Comparison of ENCODE assay signal across 8 mouse cellular contexts in genomic region chr11:121261074-121261473, GRCm38 (mm10). TPM values are rescaled to one million over a fixed set of nuclear protein-coding genes. Genes with fewer than 3 reads are reported as not detected.
A peak's percentile ranks its signal among the peaks of the same experiment; 100 is the strongest.
DNase-seq lines count a peak whose midpoint lies in the region; ATAC-seq and TF ChIP-seq lines count a peak whose summit lies in the region.

No protein-coding gene starts in this region.

- 48% methylated on average over 2 of the region's 2 CpGs for WGBS in heart, embryonic 14.5 days
- WGBS in hindbrain, embryonic 10.5 days: 56% methylated on average over 2 of the region's 2 CpGs

- no peaks in the 10 kb centered on the region for H3K27me3 ChIP-seq in heart, embryonic 14.5 days (ENCODE audit: control insufficient read depth, insufficient read depth, low read length)
- no peaks in the 10 kb centered on the region for H3K27me3 ChIP-seq in hindbrain, embryonic 10.5 days (ENCODE audit: insufficient read depth, poor library complexity, severe bottlenecking)

- H3K36me3 ChIP-seq in heart, embryonic 14.5 days (ENCODE audit: control insufficient read depth, insufficient read depth, low read length): peaks cover 46% of the 10 kb centered on the region
- H3K36me3 ChIP-seq in ES-E14 (ENCODE audit: control insufficient read depth, insufficient read depth, low read length, poor library complexity, severe bottlenecking): peaks cover 10% of the 10 kb centered on the region; the same call in 1 of the 2 replicates
- H3K36me3 ChIP-seq in hindbrain, embryonic 10.5 days: peaks cover 52% of the 10 kb centered on the region

- peaks cover 5 to 13% of the 10 kb centered on the region in 2 experiments for H3K4me1 ChIP-seq in heart, embryonic 14.5 days (ENCODE audit: control insufficient read depth in 2 of 2, insufficient read depth in 2 of 2, low read length in 2 of 2)
- H3K4me1 ChIP-seq in ES-E14 (ENCODE audit: control insufficient read depth in 2 of 2, insufficient read depth in 2 of 2, low read length in 2 of 2, poor library complexity in 1 of 2): peaks cover 1 to 5% of the 10 kb centered on the region in 2 experiments; a peak in 2 of 4 replicates
- H3K4me1 ChIP-seq in hindbrain, embryonic 10.5 days (replicated peaks): peaks cover 25% of the 10 kb centered on the region

- H3K9me3 ChIP-seq in heart, embryonic 14.5 days (ENCODE audit: control insufficient read depth, low read length): no peaks in the 10 kb centered on the region
- H3K9me3 ChIP-seq in ES-E14 (ENCODE audit: control insufficient read depth, insufficient read depth, low read depth, low read length): no peaks in the 10 kb centered on the region
- no peaks in the 10 kb centered on the region for H3K9me3 ChIP-seq in hindbrain, embryonic 10.5 days

- H3K27ac ChIP-seq in heart, embryonic 14.5 days (replicated peaks in 1 of 2; ENCODE audit: control insufficient read depth in 1 of 2, insufficient read depth in 1 of 2, low read depth in 2 of 2, low read length in 2 of 2): no peak overlapping the region
- H3K27ac ChIP-seq in ES-E14 (ENCODE audit: insufficient read depth, low read depth, low read length, poor library complexity, severe bottlenecking): no peak overlapping the region
- H3K27ac ChIP-seq in hindbrain, embryonic 10.5 days: peak overlapping the region; percentile 96

- DNase-seq in heart, postnatal 4 days: no peak
- DNase-seq in ES-E14 (ENCODE audit: low read depth, low spot score): no peak
- DNase-seq in hindbrain, embryonic 10.5 days (ENCODE audit: low spot score): no peak
- DNase-seq in cerebellum, postnatal 14 days: no peak
- no peak for DNase-seq in right cerebral cortex, postnatal 10 days (ENCODE audit: low spot score in 2 of 2)
- DNase-seq in urinary bladder, postnatal 4 days (ENCODE audit: low spot score in 2 of 2): no peak

- H3K9ac ChIP-seq in heart, embryonic 14.5 days (ENCODE audit: low read length): peak overlapping the region; percentile 97
- H3K9ac ChIP-seq in ES-E14 (ENCODE audit: insufficient read depth, low read depth, low read length, poor library complexity, severe bottlenecking): peak overlapping the region; percentile 93

- ATAC-seq in heart, embryonic 14.5 days (ENCODE audit: insufficient number of reproducible peaks, insufficient read depth, low FRiP score, low read depth): no peak
- ATAC-seq in megakaryocyte-erythroid progenitor cell, adult 5-6 weeks (replicated peaks; ENCODE audit: low FRiP score, low TSS enrichment, poor library complexity, severe bottlenecking): peak; percentile 8; the same call in 1 of the 2 replicates

- in situ Hi-C loops in ES-E14 (cut with MboI; ENCODE audit: low sequenced_read_pairs in 2 of 2, unreplicated experiment in 2 of 2): no loop called here

- peak overlapping the region; percentile 88 for H3K4me2 ChIP-seq in heart, embryonic 14.5 days (ENCODE audit: low read length)

- H3K4me3 ChIP-seq in heart, embryonic 14.5 days (ENCODE audit: control insufficient read depth in 1 of 2, insufficient read depth in 1 of 2, low read depth in 1 of 2, low read length in 2 of 2): peak overlapping the region; percentile 64 to 96
- H3K4me3 ChIP-seq in ES-E14 (ENCODE audit: insufficient read depth in 1 of 2, low read depth in 1 of 2, low read length in 2 of 2, poor library complexity in 1 of 2, severe bottlenecking in 1 of 2): peak overlapping the region; percentile 77 to 91
- H3K4me3 ChIP-seq in hindbrain, embryonic 10.5 days: peak overlapping the region; percentile 100

TF ChIP-seq in ES-E14, 5 proteins besides CTCF, POLR2A, EP300 and RAD21:
- TF ChIP-seq ZNF384 (IDR thresholded peaks at IDR 0.05; ENCODE audit: low read depth, low read length) (peak; percentile 51), HCFC1 (IDR thresholded peaks at IDR 0.05; ENCODE audit: borderline replicate concordance, insufficient read depth, low read length) (no peak)

RNA-seq across cellular contexts. Expression of gene Foxk2, which starts 1.3 kb away (rescaled TPM):
- polyA plus RNA-seq in heart, embryonic 14.5 days (2014; fragmentation: Nextera tagmentation; extraction: Ambion mirVana): 9.2 TPM in 2 replicates
- total RNA-seq in heart, postnatal 4 days (2021): 10 to 100 TPM; 30.3 to 34.5 TPM
- total RNA-seq in ES-E14 (2012; rRNA removed): 19.1 and 23.2 TPM in 2 replicates
- 8.8 and 10.2 TPM in 2 replicates for polyA plus RNA-seq in hindbrain, embryonic 10.5 days (2016; fragmentation: Nextera tagmentation; extraction: Ambion mirVana)
- 40.4 and 62.7 TPM in 2 replicates for total RNA-seq in megakaryocyte-erythroid progenitor cell, adult 5-6 weeks (2014; fragmentation: Nextera tagmentation)
- total RNA-seq in megakaryocyte-erythroid progenitor cell, adult 5-6 weeks (2017): 21.3 and 27.3 TPM in 2 replicates

RNA-seq across cellular contexts. Expression of gene Narf, which starts 24.0 kb away (rescaled TPM):
- 57.8 and 58.0 TPM in 2 replicates for polyA plus RNA-seq in heart, embryonic 14.5 days (2014; fragmentation: Nextera tagmentation; extraction: Ambion mirVana)
- total RNA-seq in heart, postnatal 4 days (2021): 10 to 100 TPM; 58.7 to 62.4 TPM
- total RNA-seq in ES-E14 (2012; rRNA removed): 10.9 and 11.7 TPM in 2 replicates
- polyA plus RNA-seq in hindbrain, embryonic 10.5 days (2016; fragmentation: Nextera tagmentation; extraction: Ambion mirVana): 54.6 and 72.9 TPM in 2 replicates
- total RNA-seq in megakaryocyte-erythroid progenitor cell, adult 5-6 weeks (2014; fragmentation: Nextera tagmentation): 46.0 and 51.1 TPM in 2 replicates
- total RNA-seq in megakaryocyte-erythroid progenitor cell, adult 5-6 weeks (2017): 43.7 and 63.3 TPM in 2 replicates

RNA-seq across cellular contexts. Expression of gene Cybc1, which starts 32.0 kb away (rescaled TPM):
- 22.7 and 23.1 TPM in 2 replicates for polyA plus RNA-seq in heart, embryonic 14.5 days (2014; fragmentation: Nextera tagmentation; extraction: Ambion mirVana)
- 10 to 100 TPM; 11.8 to 12.5 TPM for total RNA-seq in heart, postnatal 4 days (2021)
- 20.8 and 29.3 TPM in 2 replicates for total RNA-seq in ES-E14 (2012; rRNA removed)
- polyA plus RNA-seq in hindbrain, embryonic 10.5 days (2016; fragmentation: Nextera tagmentation; extraction: Ambion mirVana): 36.1 and 42.0 TPM in 2 replicates
- total RNA-seq in megakaryocyte-erythroid progenitor cell, adult 5-6 weeks (2014; fragmentation: Nextera tagmentation): 30.0 and 42.6 TPM in 2 replicates
- total RNA-seq in megakaryocyte-erythroid progenitor cell, adult 5-6 weeks (2017): 18.2 and 27.2 TPM in 2 replicates

RNA-seq across cellular contexts. Expression of gene Ogfod3, which starts 56.6 kb away (rescaled TPM):
- 33.3 and 34.1 TPM in 2 replicates for polyA plus RNA-seq in heart, embryonic 14.5 days (2014; fragmentation: Nextera tagmentation; extraction: Ambion mirVana)
- total RNA-seq in heart, postnatal 4 days (2021): 10 to 100 TPM; 18.7 to 22.2 TPM
- 16.3 and 23.2 TPM in 2 replicates for total RNA-seq in ES-E14 (2012; rRNA removed)
- polyA plus RNA-seq in hindbrain, embryonic 10.5 days (2016; fragmentation: Nextera tagmentation; extraction: Ambion mirVana): 21.2 and 22.7 TPM in 2 replicates
- total RNA-seq in megakaryocyte-erythroid progenitor cell, adult 5-6 weeks (2014; fragmentation: Nextera tagmentation): 7.8 and 16.0 TPM in 2 replicates
- total RNA-seq in megakaryocyte-erythroid progenitor cell, adult 5-6 weeks (2017): 8.2 and 13.5 TPM in 2 replicates

RNA-seq across cellular contexts. Expression of gene Hexdc, which starts 56.8 kb away (rescaled TPM):
- polyA plus RNA-seq in heart, embryonic 14.5 days (2014; fragmentation: Nextera tagmentation; extraction: Ambion mirVana): 6.7 and 8.8 TPM in 2 replicates
- total RNA-seq in heart, postnatal 4 days (2021): 10 to 100 TPM; 17.0 to 17.8 TPM
- total RNA-seq in ES-E14 (2012; rRNA removed): 13.3 and 15.5 TPM in 2 replicates
- polyA plus RNA-seq in hindbrain, embryonic 10.5 days (2016; fragmentation: Nextera tagmentation; extraction: Ambion mirVana): 5.2 and 8.2 TPM in 2 replicates
- 7.2 and 7.7 TPM in 2 replicates for total RNA-seq in megakaryocyte-erythroid progenitor cell, adult 5-6 weeks (2014; fragmentation: Nextera tagmentation)
- total RNA-seq in megakaryocyte-erythroid progenitor cell, adult 5-6 weeks (2017): 4.5 and 6.0 TPM in 2 replicates
